Mouse (Mus musculus) cortical plate, adult 2 months (tissue): ENCODE data around the gene Zfp511.

ENCODE experiments used
- CTCF ChIP-seq: fragments of 200-500 bp; IDR thresholded peaks from 2 replicates; pipeline ENCODE4 v1.5.1; 2011; ENCODE audit warnings: mild to moderate bottlenecking, control low read depth, low read length; ENCODE audit not compliant: insufficient read depth; ENCODE audit errors: extremely low read depth
- POLR2A ChIP-seq: fragments of 200-500 bp; IDR thresholded peaks from 2 replicates; pipeline ENCODE4 v1.6.1; 2011; ENCODE audit warnings: mild to moderate bottlenecking, low read length, control low read depth; ENCODE audit not compliant: insufficient read depth; ENCODE audit errors: extremely low read depth

DNA sequence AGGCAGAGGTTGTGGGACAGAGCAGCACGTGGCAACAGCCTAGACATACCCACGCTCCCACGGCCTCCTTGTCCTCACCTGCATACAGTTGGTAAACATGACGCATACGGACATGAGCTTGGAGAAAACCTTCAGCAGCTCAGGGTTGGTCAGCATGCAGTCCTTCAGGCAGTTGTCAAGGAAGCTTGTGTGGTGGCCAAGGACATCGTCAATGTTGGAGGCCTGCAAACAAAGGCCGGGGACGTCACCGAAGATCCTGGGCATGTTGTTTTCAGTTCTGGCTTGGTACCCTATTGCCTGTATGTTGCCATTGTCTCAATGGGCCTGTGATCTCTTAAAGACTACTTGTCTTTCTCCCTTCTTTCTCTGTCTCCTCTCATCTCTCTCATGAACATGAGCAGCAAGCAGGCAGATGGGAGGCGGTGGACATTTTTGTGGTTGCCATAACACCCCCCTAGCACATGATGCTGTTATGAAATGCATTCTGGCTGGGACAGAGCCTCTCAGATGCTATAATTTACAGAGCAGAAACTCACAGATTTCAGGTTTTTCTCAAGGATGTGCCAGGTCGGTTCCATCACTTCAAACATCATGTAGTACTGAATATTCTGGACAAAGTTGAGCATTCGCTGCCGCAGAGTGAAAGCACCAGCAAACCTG, 37.4 kb upstream of the Zfp511 start:
- no peak for TF ChIP-seq CTCF
- TF ChIP-seq POLR2A = 0 out of 2 replicates have a peak, but pooled peaks have one; percentile 25
